Mouse (Mus musculus) neural tube, embryonic 12.5 days (tissue): Measurements from ENCODE around the gene Gm49486. TPM values are rescaled to one million over a fixed set of nuclear protein-coding genes. Genes with fewer than 3 reads are reported as not detected.

ENCODE experiments used
- ATAC-seq: fragments of 200-750 bp; cut with Nextera tagmentation; 2 replicates; pipeline ENCODE4 v1.8.0; 2017; ENCODE audit warnings: low read depth, mild to moderate bottlenecking, moderate TSS enrichment, moderate library complexity; ENCODE audit not compliant: low FRiP score
- H3K27ac ChIP-seq: fragments of 300-500 bp; sonication (generic); 2 replicates; pipeline ENCODE4 v1.5.1; 2016
- H3K27me3 ChIP-seq: fragments of 300-500 bp; sonication (generic); replicated peaks from 2 replicates; pipeline ENCODE4 v1.6.1; 2016; ENCODE audit warnings: mild to moderate bottlenecking
- H3K36me3 ChIP-seq: fragments of 300-500 bp; sonication (generic); 2 replicates; pipeline ENCODE4 v1.6.1; 2016; ENCODE audit warnings: mild to moderate bottlenecking
- H3K4me1 ChIP-seq: fragments of 300-500 bp; sonication (generic); 2 replicates; pipeline ENCODE4 v1.6.1; 2016
- H3K4me2 ChIP-seq: fragments of 300-500 bp; sonication (generic); replicated peaks from 2 replicates; pipeline ENCODE4 v1.6.1; 2016; ENCODE audit warnings: mild to moderate bottlenecking
- H3K4me3 ChIP-seq: fragments of 300-500 bp; sonication (generic); 2 replicates; pipeline ENCODE4 v1.5.1; 2016
- H3K9ac ChIP-seq: fragments of 300-500 bp; sonication (generic); 2 replicates; pipeline ENCODE4 v1.6.1; 2016; ENCODE audit warnings: mild to moderate bottlenecking
- H3K9me3 ChIP-seq: fragments of 300-500 bp; sonication (generic); 2 replicates; pipeline ENCODE4 v1.6.1; 2016; ENCODE audit warnings: mild to moderate bottlenecking
- WGBS: fragments of 180-500 bp; shearing (Covaris S2); methylation state at CpG from one replicate; pipeline ENCODE4 v1.1.7; 2016; 5-methylcytosine and 5-hydroxymethylcytosine counted together
- polyA plus RNA-seq: library from polyadenylated mRNA; unstranded; fragments of >200 nt; fragmentation: Nextera tagmentation; extraction: Ambion mirVana; gene quantifications from 2 replicates; pipeline ENCODE4 v1.2.1, GENCODE M21; 2016

Gm49486 gene
- polyA plus RNA-seq, 1 experiment from 2014 or later: 1.3 TPM

- no peaks in the 10 kb centered on the region for H3K27me3 ChIP-seq
- H3K9me3 ChIP-seq: peaks cover 3% of the 10 kb centered on the region; the same call in 1 of the 2 replicates
- H3K27ac ChIP-seq: no peak overlapping the region
- no peak overlapping the region for H3K4me3 ChIP-seq
- H3K36me3 ChIP-seq: no peaks in the 10 kb centered on the region; the same call in 1 of the 2 replicates
- no peak overlapping the region for H3K4me2 ChIP-seq
- no peak for ATAC-seq
- H3K9ac ChIP-seq: no peak overlapping the region
- 69% methylated on average over 5 of the region's 5 CpGs for WGBS
- no peaks in the 10 kb centered on the region for H3K4me1 ChIP-seq
Measured at GRCm38 (mm10) chr15:79280850-79281249, 51.7 kb downstream of the Gm49486 start.

- no peak overlapping the region for H3K27ac ChIP-seq
- 90% methylated on average over 1 of the region's 1 CpGs for whole genome bisulfite sequencing
- no peaks in the 10 kb centered on the region for H3K27me3 ChIP-seq
- H3K4me1 ChIP-seq: no peaks in the 10 kb centered on the region
- H3K9ac ChIP-seq: no peak overlapping the region
- peaks cover 3% of the 10 kb centered on the region; the same call in 1 of the 2 replicates for H3K9me3 ChIP-seq
- peaks cover 5% of the 10 kb centered on the region; the same call in 1 of the 2 replicates for H3K36me3 ChIP-seq
- no peak overlapping the region for H3K4me3 ChIP-seq
- no peak for ATAC-seq
- H3K4me2 ChIP-seq: no peak overlapping the region
Measured at GRCm38 (mm10) chr15:79281389-79281788, 52.2 kb downstream of the Gm49486 start.

GRCm38 (mm10) chr15:79282434-79282833 is 53.2 kb downstream of the Gm49486 start:
- Histone ChIP-seq H3K4me2 (no peak overlapping the region), H3K9ac (no peak overlapping the region), H3K36me3 (peaks cover 10% of the 10 kb centered on the region; the same call in 1 of the 2 replicates), H3K9me3 (no peaks in the 10 kb centered on the region; the same call in 1 of the 2 replicates), H3K27ac (no peak overlapping the region), H3K27me3 (no peaks in the 10 kb centered on the region), H3K4me3 (no peak overlapping the region), H3K4me1 (no peaks in the 10 kb centered on the region)
- ATAC-seq: no peak
- WGBS: 85% methylated on average over 5 of the region's 5 CpGs

GRCm38 (mm10) chr15:79283371-79283770 is 54.2 kb downstream of the Gm49486 start:
- H3K4me3 ChIP-seq: no peak overlapping the region
- H3K9ac ChIP-seq: no peak overlapping the region
- ATAC-seq: no peak
- H3K27ac ChIP-seq: no peak overlapping the region
- H3K9me3 ChIP-seq: no peaks in the 10 kb centered on the region; the same call in 1 of the 2 replicates
- no peaks in the 10 kb centered on the region for H3K27me3 ChIP-seq
- peaks cover 16% of the 10 kb centered on the region; the same call in 1 of the 2 replicates for H3K36me3 ChIP-seq
- 87% methylated on average over 4 of the region's 4 CpGs for WGBS
- no peak overlapping the region for H3K4me2 ChIP-seq
- no peaks in the 10 kb centered on the region for H3K4me1 ChIP-seq

- no peak within 1 kb of the TSS for H3K4me2 ChIP-seq
- H3K27me3 ChIP-seq: no peaks in the 10 kb centered on the region
- no peak within 1 kb of the TSS for H3K4me3 ChIP-seq
- ATAC-seq: no peak
- no peaks in the 10 kb centered on the region for H3K4me1 ChIP-seq
- H3K9me3 ChIP-seq: no peaks in the 10 kb centered on the region
- peaks cover 21% of the 10 kb centered on the region; the same call in 1 of the 2 replicates for H3K36me3 ChIP-seq
- 76% methylated on average over 10 of the region's 10 CpGs for WGBS
- H3K27ac ChIP-seq: no peak within 1 kb of the TSS
- no peak within 1 kb of the TSS for H3K9ac ChIP-seq
Measured at GRCm38 (mm10) chr15:79285399-79285798, 56.2 kb downstream of the Gm49486 start, which contains the start of gene Baiap2l2. TSS of gene Baiap2l2 (minus strand) at chr15:79285537.

- no peak for ATAC-seq
- Histone ChIP-seq H3K9me3 (no peaks in the 10 kb centered on the region), H3K4me2 (no peak overlapping the region), H3K9ac (no peak overlapping the region), H3K27me3 (no peaks in the 10 kb centered on the region), H3K36me3 (peaks cover 21% of the 10 kb centered on the region; the same call in 1 of the 2 replicates), H3K4me3 (no peak overlapping the region), H3K4me1 (no peaks in the 10 kb centered on the region), H3K27ac (no peak overlapping the region)
- 88% methylated on average over 7 of the region's 7 CpGs for WGBS
Measured at GRCm38 (mm10) chr15:79286141-79286540, 57.0 kb downstream of the Gm49486 start.

- 95% methylated on average over 7 of the region's 7 CpGs for WGBS
- no peaks in the 10 kb centered on the region for H3K9me3 ChIP-seq
- no peak overlapping the region for H3K27ac ChIP-seq
- no peak overlapping the region for H3K4me2 ChIP-seq
- H3K4me3 ChIP-seq: no peak overlapping the region
- H3K36me3 ChIP-seq: peaks cover 21% of the 10 kb centered on the region; the same call in 1 of the 2 replicates
- no peaks in the 10 kb centered on the region for H3K27me3 ChIP-seq
- H3K9ac ChIP-seq: no peak overlapping the region
- ATAC-seq: no peak
- no peaks in the 10 kb centered on the region for H3K4me1 ChIP-seq
Measured at GRCm38 (mm10) chr15:79287091-79287490, 57.9 kb downstream of the Gm49486 start.

GRCm38 (mm10) chr15:79288387-79288786 is 59.2 kb downstream of the Gm49486 start:
- Histone ChIP-seq H3K4me3 (no peak overlapping the region), H3K9me3 (no peaks in the 10 kb centered on the region), H3K36me3 (peaks cover 21% of the 10 kb centered on the region; the same call in 1 of the 2 replicates), H3K4me1 (no peaks in the 10 kb centered on the region), H3K9ac (no peak overlapping the region), H3K27me3 (no peaks in the 10 kb centered on the region), H3K27ac (no peak overlapping the region), H3K4me2 (no peak overlapping the region)
- WGBS: 87% methylated on average over 3 of the region's 3 CpGs
- ATAC-seq: no peak

- peaks cover 21% of the 10 kb centered on the region; the same call in 1 of the 2 replicates for H3K36me3 ChIP-seq
- no peak overlapping the region for H3K27ac ChIP-seq
- H3K4me1 ChIP-seq: no peaks in the 10 kb centered on the region
- no peak for ATAC-seq
- no peak overlapping the region for H3K9ac ChIP-seq
- 82% methylated on average over 12 of the region's 12 CpGs for WGBS
- H3K27me3 ChIP-seq: no peaks in the 10 kb centered on the region
- no peaks in the 10 kb centered on the region for H3K9me3 ChIP-seq
- no peak overlapping the region for H3K4me2 ChIP-seq
- H3K4me3 ChIP-seq: no peak overlapping the region
Measured at GRCm38 (mm10) chr15:79289441-79289840, 60.2 kb downstream of the Gm49486 start.

- Histone ChIP-seq H3K4me2 (no peak overlapping the region), H3K27me3 (no peaks in the 10 kb centered on the region), H3K9ac (no peak overlapping the region), H3K9me3 (no peaks in the 10 kb centered on the region), H3K4me1 (no peaks in the 10 kb centered on the region), H3K27ac (no peak overlapping the region), H3K36me3 (peaks cover 21% of the 10 kb centered on the region; the same call in 1 of the 2 replicates), H3K4me3 (no peak overlapping the region)
- WGBS: 49% methylated on average over 3 of the region's 3 CpGs
- no peak for ATAC-seq
Measured at GRCm38 (mm10) chr15:79290340-79290739, 61.1 kb downstream of the Gm49486 start.

GRCm38 (mm10) chr15:79292779-79293178 is 63.6 kb downstream of the Gm49486 start:
- no peak for ATAC-seq
- H3K9ac ChIP-seq: no peak overlapping the region
- no peak overlapping the region for H3K4me3 ChIP-seq
- H3K4me2 ChIP-seq: no peak overlapping the region
- H3K27me3 ChIP-seq: no peaks in the 10 kb centered on the region
- no peak overlapping the region for H3K27ac ChIP-seq
- 88% methylated on average over 9 of the region's 9 CpGs for WGBS
- no peaks in the 10 kb centered on the region for H3K9me3 ChIP-seq
- no peaks in the 10 kb centered on the region for H3K4me1 ChIP-seq
- H3K36me3 ChIP-seq: peaks cover 10% of the 10 kb centered on the region; the same call in 1 of the 2 replicates

- no peak for ATAC-seq
- 83% methylated on average over 6 of the region's 6 CpGs for WGBS
- Histone ChIP-seq H3K9ac (no peak overlapping the region), H3K4me1 (no peaks in the 10 kb centered on the region), H3K4me3 (no peak overlapping the region), H3K9me3 (no peaks in the 10 kb centered on the region), H3K27ac (no peak overlapping the region), H3K36me3 (peaks cover 6% of the 10 kb centered on the region), H3K27me3 (no peaks in the 10 kb centered on the region), H3K4me2 (no peak overlapping the region)
Measured at GRCm38 (mm10) chr15:79298553-79298952, 69.4 kb downstream of the Gm49486 start.

GRCm38 (mm10) chr15:79299563-79300155 is 70.5 kb downstream of the Gm49486 start:
- Histone ChIP-seq H3K36me3 (peaks cover 15% of the 10 kb centered on the region), H3K9me3 (no peaks in the 10 kb centered on the region), H3K4me3 (no peak overlapping the region), H3K4me2 (no peak overlapping the region), H3K4me1 (no peaks in the 10 kb centered on the region), H3K27me3 (no peaks in the 10 kb centered on the region), H3K9ac (no peak overlapping the region), H3K27ac (no peak overlapping the region)
- 79% methylated on average over 2 of the region's 2 CpGs for WGBS
- ATAC-seq: no peak
